Mouse (Mus musculus) heart, postnatal 25 days (tissue): ENCODE results near the gene Aagab. TPM values are rescaled to one million over a fixed set of nuclear protein-coding genes. Genes with fewer than 3 reads are reported as not detected.

Experiments used
- total RNA-seq, 2 experiments: library from RNA; stranded (reverse); gene quantifications; 2 replicates each; pipeline ENCODE4 v1.2.3; 2021

Gene Aagab
- total RNA-seq, 2 experiments from 2014 or later = 17.9 to 22.0 TPM

Other genes starting within 250 kb of the Aagab start
- 10 to 100 TPM; 18.7 to 19.8 TPM for gene Map2k5, start 224.8 kb upstream of the Aagab start, total RNA-seq
- 10 to 100 TPM; 36.2 to 37.3 TPM for gene 2300009A05Rik, start 203.4 kb upstream of the Aagab start, total RNA-seq
- not detected for gene Iqch, start 167 bp upstream of the Aagab start, total RNA-seq
- gene Smad3, start 155.3 kb downstream of the Aagab start, total RNA-seq = 10 to 100 TPM; 14.0 to 14.5 TPM